Mouse (Mus musculus): ENCODE measurements at regions not wholly inside any gene's neighbourhood (a gene's known extent, or its start where the extent isn't known, plus 50 kb on each side); places are given as distances from the start of the nearest gene placed in this dataset.

- Histone ChIP-seq H3K27ac (ENCODE audit: low read length) (no peak overlapping the region), H3K4me1 (replicated peaks; ENCODE audit: control insufficient read depth, insufficient read depth, low read length) (no peaks in the 10 kb centered on the region; the same call in 1 of the 2 replicates), H3K4me3 (ENCODE audit: low read length) (no peak overlapping the region), H3K9ac (ENCODE audit: low read length) (no peak overlapping the region), H3K36me3 (ENCODE audit: control insufficient read depth, insufficient read depth, low read length) (no peaks in the 10 kb centered on the region), H3K9me3 (ENCODE audit: control insufficient read depth, low read length) (no peaks in the 10 kb centered on the region), H3K27me3 (ENCODE audit: control insufficient read depth, insufficient read depth, low read depth, low read length) (no peaks in the 10 kb centered on the region), H3K4me2 (ENCODE audit: low read depth, low read length) (no peak overlapping the region)
- ATAC-seq (ENCODE audit: low read depth): no peak
- 68% methylated on average over 4 of the region's 4 CpGs for WGBS
These were observed 62.9 kb upstream of the Nepro start for GRCm38 (mm10) chr16:44660996-44661876.

- Histone ChIP-seq H3K9ac (ENCODE audit: low read length) (no peak overlapping the region), H3K27me3 (ENCODE audit: control insufficient read depth, insufficient read depth, low read depth, low read length) (no peaks in the 10 kb centered on the region), H3K27ac (ENCODE audit: low read length) (no peak overlapping the region), H3K4me3 (ENCODE audit: low read length) (no peak overlapping the region), H3K4me2 (ENCODE audit: low read depth, low read length) (no peak overlapping the region), H3K9me3 (ENCODE audit: control insufficient read depth, low read length) (no peaks in the 10 kb centered on the region), H3K4me1 (replicated peaks; ENCODE audit: control insufficient read depth, insufficient read depth, low read length) (no peaks in the 10 kb centered on the region), H3K36me3 (ENCODE audit: control insufficient read depth, insufficient read depth, low read length) (no peaks in the 10 kb centered on the region)
- WGBS: 59% methylated on average over 8 of the region's 8 CpGs
- no peak for ATAC-seq (ENCODE audit: low read depth)
These were observed 65.8 kb upstream of the Nepro start for GRCm38 (mm10) chr16:44658306-44658705.

- no peak overlapping the region for H3K4me3 ChIP-seq (ENCODE audit: low read length)
- 86% methylated on average over 1 of the region's 1 CpGs for WGBS
- H3K4me2 ChIP-seq (ENCODE audit: low read depth, low read length): no peak overlapping the region
- H3K36me3 ChIP-seq (ENCODE audit: control insufficient read depth, insufficient read depth, low read length): no peaks in the 10 kb centered on the region
- H3K27me3 ChIP-seq (ENCODE audit: control insufficient read depth, insufficient read depth, low read depth, low read length): no peaks in the 10 kb centered on the region
- H3K27ac ChIP-seq (ENCODE audit: low read length): no peak overlapping the region
- no peak for ATAC-seq (ENCODE audit: low read depth)
- H3K9ac ChIP-seq (ENCODE audit: low read length): no peak overlapping the region
- no peaks in the 10 kb centered on the region for H3K4me1 ChIP-seq (replicated peaks; ENCODE audit: control insufficient read depth, insufficient read depth, low read length)
- H3K9me3 ChIP-seq (ENCODE audit: control insufficient read depth, low read length): no peaks in the 10 kb centered on the region
These were observed 67.9 kb upstream of the Nepro start for GRCm38 (mm10) chr16:44656181-44656580.

- H3K4me1 ChIP-seq (replicated peaks; ENCODE audit: control insufficient read depth, insufficient read depth, low read length): no peaks in the 10 kb centered on the region
- ATAC-seq (ENCODE audit: low read depth): no peak
- H3K9me3 ChIP-seq (ENCODE audit: control insufficient read depth, low read length): no peaks in the 10 kb centered on the region
- H3K4me3 ChIP-seq (ENCODE audit: low read length): no peak overlapping the region
- 63% methylated on average over 3 of the region's 3 CpGs for WGBS
- H3K36me3 ChIP-seq (ENCODE audit: control insufficient read depth, insufficient read depth, low read length): no peaks in the 10 kb centered on the region
- no peaks in the 10 kb centered on the region for H3K27me3 ChIP-seq (ENCODE audit: control insufficient read depth, insufficient read depth, low read depth, low read length)
- H3K4me2 ChIP-seq (ENCODE audit: low read depth, low read length): no peak overlapping the region
- H3K27ac ChIP-seq (ENCODE audit: low read length): no peak overlapping the region
- no peak overlapping the region for H3K9ac ChIP-seq (ENCODE audit: low read length)
These were observed 68.8 kb upstream of the Nepro start for GRCm38 (mm10) chr16:44655306-44655705.

- H3K9ac ChIP-seq (ENCODE audit: low read length): no peak overlapping the region
- peak; percentile 90 for ATAC-seq (ENCODE audit: low read depth)
- WGBS: 14% methylated on average over 2 of the region's 2 CpGs
These were observed 75.4 kb upstream of the Nepro start for GRCm38 (mm10) chr16:44648547-44649223.

GRCm38 (mm10) chr16:44643992-44644391, 80.1 kb upstream of the Nepro start:
- H3K4me1 ChIP-seq (replicated peaks; ENCODE audit: control insufficient read depth, insufficient read depth, low read length): peaks cover 4% of the 10 kb centered on the region
- no peaks in the 10 kb centered on the region for H3K27me3 ChIP-seq (ENCODE audit: control insufficient read depth, insufficient read depth, low read depth, low read length)
- no peak overlapping the region for H3K9ac ChIP-seq (ENCODE audit: low read length)
- H3K4me3 ChIP-seq (ENCODE audit: low read length): no peak overlapping the region
- H3K4me2 ChIP-seq (ENCODE audit: low read depth, low read length): no peak overlapping the region
- no peaks in the 10 kb centered on the region for H3K9me3 ChIP-seq (ENCODE audit: control insufficient read depth, low read length)
- WGBS: 10% methylated on average over 4 of the region's 4 CpGs
- peak overlapping the region; percentile 67; the same call in 1 of the 2 replicates for H3K27ac ChIP-seq (ENCODE audit: low read length)
- H3K36me3 ChIP-seq (ENCODE audit: control insufficient read depth, insufficient read depth, low read length): no peaks in the 10 kb centered on the region
- ATAC-seq (ENCODE audit: low read depth): peak; percentile 78

More at GRCm38 (mm10) chr16:44648547-44649223, 75.4 kb upstream of the Nepro start:
- H3K27me3 ChIP-seq (ENCODE audit: control insufficient read depth, insufficient read depth, low read depth, low read length): no peaks in the 10 kb centered on the region
- peaks cover 4% of the 10 kb centered on the region for H3K4me1 ChIP-seq (replicated peaks; ENCODE audit: control insufficient read depth, insufficient read depth, low read length)
- H3K27ac ChIP-seq (ENCODE audit: low read length): peak overlapping the region; percentile 60
- no peak overlapping the region for H3K4me3 ChIP-seq (ENCODE audit: low read length)
- no peak overlapping the region for H3K4me2 ChIP-seq (ENCODE audit: low read depth, low read length)
- H3K9me3 ChIP-seq (ENCODE audit: control insufficient read depth, low read length): no peaks in the 10 kb centered on the region
- no peaks in the 10 kb centered on the region for H3K36me3 ChIP-seq (ENCODE audit: control insufficient read depth, insufficient read depth, low read length)

- H3K27me3 ChIP-seq (ENCODE audit: control insufficient read depth, insufficient read depth, low read depth, low read length): no peaks in the 10 kb centered on the region
- WGBS: 73% methylated on average over 3 of the region's 3 CpGs
- no peak for ATAC-seq (ENCODE audit: low read depth)
These were observed 78.4 kb upstream of the Boc start for GRCm38 (mm10) chr16:44637100-44637499.

GRCm38 (mm10) chr16:44634486-44634885, 75.8 kb upstream of the Boc start:
- Histone ChIP-seq H3K27me3 (ENCODE audit: control insufficient read depth, insufficient read depth, low read depth, low read length) (no peaks in the 10 kb centered on the region), H3K4me3 (ENCODE audit: low read length) (no peak overlapping the region), H3K4me1 (replicated peaks; ENCODE audit: control insufficient read depth, insufficient read depth, low read length) (peaks cover 33% of the 10 kb centered on the region), H3K9me3 (ENCODE audit: control insufficient read depth, low read length) (no peaks in the 10 kb centered on the region), H3K4me2 (ENCODE audit: low read depth, low read length) (no peak overlapping the region), H3K36me3 (ENCODE audit: control insufficient read depth, insufficient read depth, low read length) (no peaks in the 10 kb centered on the region), H3K27ac (ENCODE audit: low read length) (no peak overlapping the region), H3K9ac (ENCODE audit: low read length) (no peak overlapping the region)
- WGBS: 91% methylated on average over 4 of the region's 4 CpGs
- ATAC-seq (ENCODE audit: low read depth): no peak

More at GRCm38 (mm10) chr16:44637100-44637499, 78.4 kb upstream of the Boc start:
- Histone ChIP-seq H3K27ac (ENCODE audit: low read length) (no peak overlapping the region), H3K4me2 (ENCODE audit: low read depth, low read length) (no peak overlapping the region), H3K9ac (ENCODE audit: low read length) (no peak overlapping the region), H3K4me3 (ENCODE audit: low read length) (no peak overlapping the region), H3K4me1 (replicated peaks; ENCODE audit: control insufficient read depth, insufficient read depth, low read length) (peaks cover 14% of the 10 kb centered on the region), H3K9me3 (ENCODE audit: control insufficient read depth, low read length) (no peaks in the 10 kb centered on the region), H3K36me3 (ENCODE audit: control insufficient read depth, insufficient read depth, low read length) (no peaks in the 10 kb centered on the region)

GRCm38 (mm10) chr16:44633059-44633667, 74.5 kb upstream of the Boc start:
- no peaks in the 10 kb centered on the region for H3K27me3 ChIP-seq (ENCODE audit: control insufficient read depth, insufficient read depth, low read depth, low read length)
- WGBS: 37% methylated on average over 9 of the region's 9 CpGs
- H3K4me1 ChIP-seq (replicated peaks; ENCODE audit: control insufficient read depth, insufficient read depth, low read length): peaks cover 39% of the 10 kb centered on the region
- H3K27ac ChIP-seq (ENCODE audit: low read length): peak overlapping the region; percentile 80
- H3K36me3 ChIP-seq (ENCODE audit: control insufficient read depth, insufficient read depth, low read length): no peaks in the 10 kb centered on the region
- no peak for ATAC-seq (ENCODE audit: low read depth)
- H3K9ac ChIP-seq (ENCODE audit: low read length): 0 out of 2 replicates have a peak overlapping the region, but pooled peaks have one; percentile 37
- H3K9me3 ChIP-seq (ENCODE audit: control insufficient read depth, low read length): no peaks in the 10 kb centered on the region
- peak overlapping the region; percentile 30; the same call in 1 of the 2 replicates for H3K4me2 ChIP-seq (ENCODE audit: low read depth, low read length)
- H3K4me3 ChIP-seq (ENCODE audit: low read length): no peak overlapping the region

Data from lung, embryonic 16.5 days (tissue).